Mouse (Mus musculus) embryonic facial prominence, embryonic 14.5 days (tissue): ENCODE measurements around the gene H2-Q4. TPM values are rescaled to one million over a fixed set of nuclear protein-coding genes. Genes with fewer than 3 reads are reported as not detected.
"Not testable (repeated sequence)": the region's sequence is repeated elsewhere in the genome, so short reads cannot be mapped to it uniquely, and the experiment has no call there.

Source experiments
- ATAC-seq: fragments of 200-750 bp; cut with Nextera tagmentation; 2 replicates; pipeline ENCODE4 v1.8.0; 2017; ENCODE audit warnings: low read depth, moderate number of reproducible peaks, moderate TSS enrichment
- DNase-seq: peaks from one replicate; pipeline ENCODE4 v3.0.0-alpha.2; 2015; ENCODE audit warnings: low spot score
- H3K27ac ChIP-seq: fragments of 300-500 bp; sonication (generic); replicated peaks from 2 replicates; pipeline ENCODE4 v1.5.1; 2014; ENCODE audit warnings: low read depth, mild to moderate bottlenecking, low read length, moderate library complexity
- H3K27me3 ChIP-seq: fragments of 300-500 bp; sonication (generic); replicated peaks from 2 replicates; pipeline ENCODE4 v1.6.1; 2014; ENCODE audit warnings: low read length; ENCODE audit not compliant: control insufficient read depth, insufficient read depth
- H3K36me3 ChIP-seq: fragments of 300-500 bp; sonication (generic); 2 replicates; pipeline ENCODE4 v1.6.1; 2014; ENCODE audit warnings: low read length, mixed read lengths; ENCODE audit not compliant: control insufficient read depth, insufficient read depth
- H3K4me1 ChIP-seq: fragments of 300-500 bp; sonication (generic); 2 replicates; pipeline ENCODE4 v1.6.1; 2014; ENCODE audit warnings: antibody characterized with exemption, low read length; ENCODE audit not compliant: control insufficient read depth, insufficient read depth
- H3K4me2 ChIP-seq: fragments of 300-500 bp; sonication (generic); 2 replicates; pipeline ENCODE4 v1.6.1; 2014; ENCODE audit warnings: low read depth, mild to moderate bottlenecking, low read length, moderate library complexity, mixed read lengths
- H3K4me3 ChIP-seq: fragments of 300-500 bp; sonication (generic); 2 replicates; pipeline ENCODE4 v1.5.1; 2014; ENCODE audit warnings: low read depth, mild to moderate bottlenecking, low read length
- H3K9ac ChIP-seq: fragments of 300-500 bp; sonication (generic); 2 replicates; pipeline ENCODE4 v1.6.1; 2014; ENCODE audit warnings: low read depth, mild to moderate bottlenecking, low read length, moderate library complexity, mixed read lengths
- H3K9me3 ChIP-seq: fragments of 300-500 bp; sonication (generic); 2 replicates; pipeline ENCODE4 v1.6.1; 2016; ENCODE audit warnings: low read length; ENCODE audit not compliant: control insufficient read depth
- WGBS: fragments of 180-500 bp; shearing (Covaris S2); extraction: QIAGEN DNeasy Blood & Tissue Kit; methylation state at CpG from one replicate; pipeline ENCODE4 v1.1.7; 2014; 5-methylcytosine and 5-hydroxymethylcytosine counted together
- polyA plus RNA-seq: library from polyadenylated mRNA; unstranded; fragments of >200 nt; fragmentation: Nextera tagmentation; extraction: Ambion mirVana; gene quantifications from 2 replicates; pipeline ENCODE4 v1.2.1, GENCODE M21; 2014

The H2-Q4 gene
- 1.3 and 2.0 TPM in 2 replicates for polyA plus RNA-seq

DNA sequence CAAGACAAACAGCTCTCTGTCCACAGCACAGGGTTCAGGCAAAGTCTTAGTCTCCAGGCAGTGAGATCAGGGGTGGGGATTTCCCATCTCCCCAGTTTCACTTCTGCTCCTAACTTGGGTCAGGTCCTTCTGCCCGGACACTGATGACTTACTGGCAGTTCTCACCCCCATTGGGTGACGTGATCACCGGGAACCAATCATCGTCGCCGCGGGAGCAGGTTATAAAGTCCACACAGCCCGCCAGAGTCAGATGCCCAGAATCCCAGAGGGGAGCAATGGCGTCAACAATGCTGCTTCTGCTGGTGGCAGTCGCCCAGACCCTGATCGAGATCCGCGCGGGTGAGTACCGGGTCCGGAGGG, at the start of gene H2-Q4:
Gene H2-Q4, plus strand, starts transcription at position 249 of the 360 bp plus-strand sequence.
- peak; percentile 88 for DNase-seq
- Histone ChIP-seq H3K36me3 (no peaks in the 10 kb centered on the region), H3K27ac (no peak within 1 kb of the TSS), H3K27me3 (peaks cover 6% of the 10 kb centered on the region), H3K9me3 (peaks cover 6% of the 10 kb centered on the region; the same call in 1 of the 2 replicates), H3K9ac (peak within 1 kb of the TSS; percentile 63), H3K4me3 (peak within 1 kb of the TSS; percentile 60), H3K4me2 (peak within 1 kb of the TSS; percentile 98), H3K4me1 (no peaks in the 10 kb centered on the region)
- WGBS, result 2% methylated on average over 16 of the region's 16 CpGs
- peak; percentile 94 for ATAC-seq

DNA sequence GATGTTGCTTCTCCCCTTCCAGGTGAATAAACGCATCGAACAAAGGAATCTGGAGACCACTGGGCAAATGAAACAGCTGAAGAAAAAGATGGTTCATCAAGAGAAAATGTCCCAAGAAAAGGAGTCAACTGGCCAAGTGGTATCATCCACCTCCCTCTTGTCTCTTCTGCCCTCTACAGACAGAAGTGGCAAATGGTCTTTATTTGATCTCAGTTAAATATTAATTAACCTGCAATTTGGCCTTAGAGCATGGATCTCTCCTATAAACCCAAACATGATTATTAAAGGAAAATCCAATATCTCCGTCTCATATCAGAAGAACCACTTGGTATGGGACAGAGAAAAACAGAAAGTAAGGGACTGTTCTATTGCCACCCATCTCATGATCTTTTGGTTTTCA, 49.7 kb upstream of the H2-Q4 start:
- ATAC-seq, result not testable (repeated sequence)
- WGBS, result 56% methylated on average over 3 of the region's 3 CpGs

DNA sequence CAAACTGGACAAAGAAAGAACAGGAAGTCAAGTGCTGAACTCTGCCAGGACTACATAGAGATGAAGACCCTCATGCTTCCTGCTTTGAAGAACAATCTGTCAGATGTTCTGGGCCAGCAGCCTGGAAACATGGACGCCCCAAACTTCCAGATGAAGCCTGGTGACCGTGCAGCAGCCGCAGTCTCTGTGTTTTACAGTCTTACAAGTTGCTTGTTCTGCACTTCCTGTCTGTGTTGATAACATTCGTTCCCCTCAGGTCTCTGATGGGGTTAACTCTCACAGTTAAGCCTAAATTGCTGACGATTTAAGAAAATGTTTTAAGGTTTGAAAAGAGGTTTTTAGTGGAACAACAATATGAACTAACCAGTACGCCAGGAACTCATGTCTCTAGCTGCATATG, 47.9 kb upstream of the H2-Q4 start:
- H3K9ac ChIP-seq, result not testable (repeated sequence)
- 65% methylated on average over 6 of the region's 6 CpGs for WGBS

More for the DNA sequence above, 49.7 kb upstream of the H2-Q4 start:
- not testable (repeated sequence) for H3K27me3 ChIP-seq, H3K9me3 ChIP-seq, H3K4me3 ChIP-seq, H3K4me1 ChIP-seq, H3K9ac ChIP-seq, DNase-seq, H3K36me3 ChIP-seq, H3K4me2 ChIP-seq, H3K27ac ChIP-seq

DNA sequence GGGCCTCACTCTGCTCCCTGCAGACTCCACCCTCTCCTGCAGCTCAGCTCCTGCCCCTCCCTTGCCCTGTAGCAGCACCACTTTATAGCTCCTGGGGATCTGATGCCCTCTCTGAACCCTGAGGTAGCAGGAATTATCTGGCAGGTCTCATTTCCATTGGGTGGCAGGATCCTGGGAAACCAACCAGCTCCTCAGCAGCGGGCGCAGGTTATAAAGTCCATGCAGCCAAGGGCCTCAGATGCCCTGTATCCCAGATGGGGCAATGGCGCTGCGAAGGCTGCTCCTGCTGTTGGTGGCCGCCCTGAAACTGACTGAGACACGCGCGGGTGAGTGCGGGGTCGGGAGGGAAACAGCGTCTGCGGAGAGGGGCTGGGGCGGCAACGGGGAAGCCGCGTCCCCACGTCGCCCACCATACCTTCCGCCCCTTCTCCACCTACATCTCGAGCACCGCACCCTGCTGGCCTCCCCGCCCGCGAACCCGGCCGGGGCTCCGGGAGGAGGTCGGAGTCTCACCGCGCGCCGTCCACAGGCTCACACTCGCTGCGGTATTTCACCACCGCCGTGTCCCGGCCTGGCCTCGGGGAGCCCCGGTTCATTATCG, 37.2 kb upstream of the H2-Q4 start, which contains the start of gene H2-Q2:
Gene H2-Q2, plus strand, starts transcription at position 172 of the 601 bp plus-strand sequence.
- peak within 1 kb of the TSS; percentile 34; the same call in 1 of the 2 replicates for H3K9ac ChIP-seq
- DNase-seq (no peak), ATAC-seq (no peak)
- no peak within 1 kb of the TSS for H3K27ac ChIP-seq
- H3K9me3 ChIP-seq, result no peaks in the 10 kb centered on the region
- peaks cover 43% of the 10 kb centered on the region for H3K27me3 ChIP-seq
- peak within 1 kb of the TSS; percentile 66 for H3K4me2 ChIP-seq
- no peaks in the 10 kb centered on the region for H3K36me3 ChIP-seq
- H3K4me1 ChIP-seq, result 0 out of 2 replicates have a peak, but pooled peaks cover 3% of the 10 kb centered on the region
- 1% methylated on average over 26 of the region's 40 CpGs for WGBS
- peak within 1 kb of the TSS; percentile 36 for H3K4me3 ChIP-seq

More for the DNA sequence above, 47.9 kb upstream of the H2-Q4 start:
- not testable (repeated sequence) for ATAC-seq, H3K27ac ChIP-seq, H3K4me3 ChIP-seq, DNase-seq, H3K9me3 ChIP-seq, H3K4me1 ChIP-seq, H3K36me3 ChIP-seq, H3K4me2 ChIP-seq, H3K27me3 ChIP-seq

DNA sequence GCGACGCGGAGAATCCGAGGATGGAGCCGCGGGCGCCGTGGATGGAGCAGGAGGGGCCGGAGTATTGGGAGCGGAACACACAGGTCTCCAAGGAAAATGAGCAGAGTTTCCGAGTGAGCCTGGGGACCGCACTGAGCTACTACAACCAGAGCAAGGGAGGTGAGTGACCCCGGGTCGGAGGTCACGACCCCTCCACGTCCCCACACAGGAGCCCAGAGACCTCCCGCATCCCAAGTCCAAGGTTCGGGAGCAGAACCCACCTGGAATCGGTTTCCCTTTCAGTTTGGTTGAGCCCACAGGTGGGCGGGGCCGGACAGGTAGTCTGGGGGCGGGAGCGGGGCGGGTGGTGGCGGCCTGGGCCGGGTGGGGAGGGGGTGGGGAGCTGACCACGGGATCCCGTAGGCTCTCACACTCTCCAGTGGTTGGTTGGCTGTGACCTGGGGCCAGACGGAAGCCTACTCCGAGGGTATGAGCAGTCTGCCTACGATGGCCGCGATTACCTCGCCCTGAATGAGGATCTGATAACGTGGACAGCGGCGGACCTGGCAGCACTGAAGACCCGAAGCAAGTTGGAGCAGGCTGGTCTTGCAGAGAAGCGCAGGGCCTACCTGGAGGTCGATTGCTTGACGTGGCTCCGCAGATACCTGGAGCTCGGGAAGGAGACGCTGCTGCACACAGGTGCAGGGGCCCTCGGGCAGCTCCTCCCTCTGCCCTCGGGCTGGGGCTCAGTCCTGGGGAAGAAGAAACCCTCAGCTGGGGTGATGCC, 36.5 kb upstream of the H2-Q4 start:
- Histone ChIP-seq H3K4me3 (peak overlapping the region; percentile 36), H3K4me1 (0 out of 2 replicates have a peak, but pooled peaks cover 3% of the 10 kb centered on the region), H3K9ac (peak overlapping the region; percentile 34; the same call in 1 of the 2 replicates), H3K4me2 (peak overlapping the region; percentile 66), H3K9me3 (no peaks in the 10 kb centered on the region), H3K36me3 (no peaks in the 10 kb centered on the region), H3K27ac (no peak overlapping the region), H3K27me3 (peaks cover 43% of the 10 kb centered on the region)
- ATAC-seq (no peak), DNase-seq (no peak)
- WGBS, result 0% methylated on average over 33 of the region's 46 CpGs

DNA sequence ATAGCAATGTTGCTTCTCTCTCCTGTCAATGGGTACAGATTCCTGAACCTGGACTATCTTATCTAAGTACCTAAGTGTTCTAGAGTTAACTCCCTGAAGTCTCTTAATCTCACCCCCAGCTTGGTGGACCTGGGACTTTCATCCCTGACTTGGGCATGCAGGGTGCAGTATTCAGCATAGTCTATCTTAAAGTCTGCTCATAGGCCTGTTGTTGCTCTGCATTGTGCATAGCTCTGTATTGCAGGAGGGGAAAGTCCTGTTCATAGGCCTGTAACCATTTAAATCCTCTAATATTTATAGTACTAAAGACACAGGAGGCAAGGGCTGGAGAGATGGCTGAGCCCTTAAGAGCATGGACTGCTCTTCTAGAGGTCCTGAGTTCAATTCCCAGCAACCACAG, 31.8 kb upstream of the H2-Q4 start:
- H3K4me2 ChIP-seq, result not testable (repeated sequence)

DNA sequence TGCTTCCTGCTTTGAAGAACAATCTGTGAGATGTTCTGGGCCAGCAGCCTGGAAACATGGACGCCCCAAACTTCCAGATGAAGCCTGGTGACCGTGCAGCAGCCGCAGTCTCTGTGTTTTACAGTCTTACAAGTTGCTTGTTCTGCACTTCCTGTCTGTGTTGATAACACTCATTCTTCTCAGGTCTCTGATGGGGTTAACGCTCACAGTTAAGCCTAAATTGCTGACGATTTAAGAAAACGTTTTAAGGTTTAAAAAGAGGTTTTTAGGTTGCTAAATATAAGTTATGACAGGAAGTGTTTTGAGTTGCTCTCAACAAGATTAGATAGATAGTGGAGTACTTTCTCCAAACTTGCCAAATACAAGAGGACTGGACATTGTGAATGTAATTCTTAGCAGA, 26.1 kb upstream of the H2-Q4 start:
- not testable (repeated sequence) for DNase-seq, H3K9ac ChIP-seq, ATAC-seq, H3K4me1 ChIP-seq, H3K36me3 ChIP-seq, H3K4me2 ChIP-seq, H3K4me3 ChIP-seq, H3K27me3 ChIP-seq, H3K27ac ChIP-seq, H3K9me3 ChIP-seq
- WGBS, result 62% methylated on average over 6 of the region's 6 CpGs

More for the DNA sequence above, 31.8 kb upstream of the H2-Q4 start:
- peaks cover 17% of the 10 kb centered on the region for H3K27me3 ChIP-seq
- H3K27ac ChIP-seq, DNase-seq, H3K36me3 ChIP-seq, H3K9ac ChIP-seq, ATAC-seq, H3K4me1 ChIP-seq, H3K9me3 ChIP-seq, H3K4me3 ChIP-seq: not testable (repeated sequence)

DNA sequence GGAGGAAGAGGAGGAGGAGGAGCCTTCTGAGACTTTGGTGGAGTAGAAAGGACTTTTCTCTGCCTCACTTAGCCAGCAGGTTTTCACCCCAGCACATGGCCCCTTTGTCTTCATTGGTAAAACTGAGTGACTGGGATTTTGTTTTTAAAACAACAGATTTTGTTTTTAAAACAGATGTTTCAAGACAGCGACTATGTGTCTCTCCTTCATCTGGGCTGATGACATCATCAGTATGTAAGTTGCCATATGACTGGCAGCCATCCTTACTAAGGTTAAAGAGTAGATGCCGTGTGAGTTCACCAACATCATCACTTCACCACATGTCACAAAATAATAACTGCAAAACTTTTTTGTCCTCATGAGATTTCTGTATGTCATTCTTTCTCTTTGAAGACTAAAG, 25.3 kb upstream of the H2-Q4 start:
- Histone ChIP-seq H3K4me3 (no peak overlapping the region), H3K27me3 (peaks cover 6% of the 10 kb centered on the region), H3K27ac (no peak overlapping the region), H3K9me3 (no peaks in the 10 kb centered on the region; the same call in 1 of the 2 replicates), H3K36me3 (no peaks in the 10 kb centered on the region), H3K9ac (no peak overlapping the region), H3K4me1 (peaks cover 2% of the 10 kb centered on the region; the same call in 1 of the 2 replicates), H3K4me2 (no peak overlapping the region)
- WGBS, result 69% methylated on average over 2 of the region's 2 CpGs
- no peak for DNase-seq
- ATAC-seq, result no peak
